Mouse (Mus musculus) CH12.LX (cell line): ENCODE results near the gene Msi2. TPM values are rescaled to one million over a fixed set of nuclear protein-coding genes. Genes with fewer than 3 reads are reported as not detected.
A peak's percentile ranks its signal among the peaks of the same experiment; 100 is the strongest.

ENCODE experiments used
- DNase-seq: peaks from one replicate; pipeline ENCODE4 v3.0.0-alpha.2; 2013; ENCODE audit errors: extremely low read depth
- H3K27ac ChIP-seq: 2 replicates; pipeline ENCODE4 v1.5.1; 2012; ENCODE audit warnings: low read depth, mild to moderate bottlenecking, control low read depth, moderate library complexity; ENCODE audit not compliant: insufficient read depth
- H3K27me3 ChIP-seq: replicated peaks from 2 replicates; pipeline ENCODE3; 2012; ENCODE audit warnings: inconsistent platforms
- H3K36me3 ChIP-seq, 2 experiments: replicated peaks in 1 of 2; 2 replicates each; pipeline versions ENCODE3 to v1.6.1; 2012; ENCODE audit warnings: inconsistent platforms in 1 of 2, low read length in 1 of 2, mild to moderate bottlenecking in 1 of 2, mixed read lengths in 1 of 2, moderate library complexity in 1 of 2; ENCODE audit not compliant: control insufficient read depth in 1 of 2, insufficient read depth in 1 of 2
- H3K4me1 ChIP-seq, 2 experiments: 2 replicates each; pipeline ENCODE4 v1.6.1; 2012; ENCODE audit warnings: inconsistent platforms in 1 of 2, moderate library complexity in 1 of 2; ENCODE audit not compliant: insufficient read depth in 2 of 2, control insufficient read depth in 1 of 2
- H3K4me2 ChIP-seq: 2 replicates; pipeline ENCODE4 v1.6.1; 2012; ENCODE audit warnings: low read depth, mild to moderate bottlenecking, control low read depth; ENCODE audit not compliant: poor library complexity, insufficient read depth, severe bottlenecking
- H3K4me3 ChIP-seq, 3 experiments: fragments of 150-350 bp in 1 of 3; sonication (generic) in 1 of 3; replicated peaks in 1 of 3; 2 replicates each; pipeline versions ENCODE3 to v1.5.1; 2011 to 2012; ENCODE audit warnings: low read depth in 2 of 3, low read length in 2 of 3, mild to moderate bottlenecking in 2 of 3, moderate library complexity in 2 of 3, control low read depth in 1 of 3, improper control_type of control experiment in 1 of 3, inconsistent platforms in 1 of 3, mixed read lengths in 1 of 3; ENCODE audit not compliant: poor library complexity in 1 of 3
- H3K79me2 ChIP-seq: replicated peaks from 2 replicates; pipeline ENCODE4 v1.6.1; 2012; ENCODE audit warnings: mild to moderate bottlenecking, moderate library complexity; ENCODE audit not compliant: control insufficient read depth, poor library complexity, insufficient read depth, severe bottlenecking; ENCODE audit errors: extremely low read depth
- H3K9ac ChIP-seq: 2 replicates; pipeline ENCODE4 v1.6.1; 2012; ENCODE audit warnings: low read depth, mild to moderate bottlenecking, control low read depth, moderate library complexity; ENCODE audit not compliant: insufficient read depth
- H3K9me3 ChIP-seq: replicated peaks from 2 replicates; pipeline ENCODE3; 2012; ENCODE audit warnings: low read length, inconsistent platforms, mixed read lengths
- BHLHE40 ChIP-seq: IDR thresholded peaks from 2 replicates; pipeline ENCODE4 v1.6.1; 2011; ENCODE audit warnings: mild to moderate bottlenecking, low read depth, low read length, improper control_type of control experiment
- CTCF ChIP-seq, 2 experiments: IDR thresholded peaks in 1 of 2; conservative IDR thresholded peaks in 1 of 2; 2 replicates each; pipeline ENCODE4 v1.5.1; 2011 to 2012; ENCODE audit warnings: low read depth in 2 of 2, low read length in 2 of 2, improper control_type of control experiment in 1 of 2, inconsistent platforms in 1 of 2, mild to moderate bottlenecking in 1 of 2, moderate library complexity in 1 of 2
- E2F4 ChIP-seq: IDR thresholded peaks from 2 replicates; pipeline ENCODE4 v1.6.1; 2011; ENCODE audit warnings: low read depth, low read length, improper control_type of control experiment; ENCODE audit not compliant: insufficient replicate concordance
- GABPA ChIP-seq: IDR thresholded peaks from 2 replicates; pipeline ENCODE4 v1.6.1; 2012; ENCODE audit warnings: low read depth, low read length, improper control_type of control experiment, inconsistent platforms; ENCODE audit not compliant: insufficient replicate concordance
- HCFC1 ChIP-seq: IDR thresholded peaks from 2 replicates; pipeline ENCODE4 v1.6.1; 2012; ENCODE audit warnings: low read depth, mild to moderate bottlenecking, inconsistent platforms, low read length, improper control_type of control experiment
- JUN ChIP-seq: IDR thresholded peaks from 2 replicates; pipeline ENCODE4 v1.6.1; 2011; ENCODE audit warnings: low read depth, mild to moderate bottlenecking, low read length, improper control_type of control experiment, moderate library complexity; ENCODE audit not compliant: insufficient read depth
- MAFK ChIP-seq: IDR thresholded peaks from 2 replicates; pipeline ENCODE4 v1.6.1; 2011; ENCODE audit warnings: low read length, improper control_type of control experiment; ENCODE audit not compliant: insufficient replicate concordance
- MAX ChIP-seq: IDR thresholded peaks from 2 replicates; pipeline ENCODE4 v1.6.1; 2011; ENCODE audit warnings: low read length, improper control_type of control experiment
- MEF2A ChIP-seq: IDR thresholded peaks from 2 replicates; pipeline ENCODE4 v1.6.1; 2014; ENCODE audit warnings: low read depth, mild to moderate bottlenecking, inconsistent platforms, low read length, improper control_type of control experiment, borderline replicate concordance
- MXI1 ChIP-seq: IDR thresholded peaks from 2 replicates; pipeline ENCODE4 v1.6.1; 2011; ENCODE audit warnings: mild to moderate bottlenecking, low read depth, low read length, improper control_type of control experiment
- MYC ChIP-seq: IDR thresholded peaks from 2 replicates; pipeline ENCODE4 v1.6.1; 2011; ENCODE audit warnings: low read depth, mild to moderate bottlenecking, improper control_type of control experiment, low read length
- NELFE ChIP-seq: IDR thresholded peaks from 2 replicates; pipeline ENCODE4 v1.6.1; 2011; ENCODE audit warnings: low read depth, low read length, improper control_type of control experiment
- NRF1 ChIP-seq: IDR thresholded peaks from 2 replicates; pipeline ENCODE4 v1.6.1; 2014; ENCODE audit warnings: low read depth, mild to moderate bottlenecking, inconsistent platforms, low read length, improper control_type of control experiment, moderate library complexity
- POLR2A ChIP-seq: IDR thresholded peaks from 2 replicates; pipeline ENCODE4 v1.6.1; 2011; ENCODE audit warnings: low read depth, mild to moderate bottlenecking, improper control_type of control experiment, low read length
- RAD21 ChIP-seq: IDR thresholded peaks from 2 replicates; pipeline ENCODE4 v1.6.1; 2011; ENCODE audit warnings: low read depth, mild to moderate bottlenecking, low read length, improper control_type of control experiment, moderate library complexity
- RCOR1 ChIP-seq: conservative IDR thresholded peaks from 2 replicates; pipeline ENCODE4 v1.6.1; 2012; ENCODE audit warnings: low read depth, mild to moderate bottlenecking, inconsistent platforms, low read length, improper control_type of control experiment
- SMC3 ChIP-seq: IDR thresholded peaks from 2 replicates; pipeline ENCODE4 v1.6.1; 2011; ENCODE audit warnings: low read depth, low read length, improper control_type of control experiment
- ZNF384 ChIP-seq: IDR thresholded peaks from 2 replicates; pipeline ENCODE4 v1.6.1; 2012; ENCODE audit warnings: low read depth, low read length, improper control_type of control experiment, inconsistent platforms
- dilution Hi-C: fragments of 300-500 bp; cut with MboI; formaldehyde crosslinking; loops from 2 replicates; pipeline ENCODE4 v1.14.3; 2020; ENCODE audit warnings: low sequenced_read_pairs; ENCODE audit not compliant: extremely low pct_unique_long_range_greater_than_20kb, extremely low pct_ligation_motif_present
- in situ Hi-C: fragments of 300-500 bp; cut with MboI; formaldehyde crosslinking; loops from 3 replicates; pipeline ENCODE4 v1.14.3; 2019; ENCODE audit warnings: low sequenced_read_pairs, low pct_ligation_motif_present, low pct_unique_long_range_greater_than_20kb, mixed read lengths
- polyA plus RNA-seq: library from polyadenylated mRNA; unstranded; fragments of >175 nt; gene quantifications from 2 replicates; pipeline ENCODE4 v1.2.1, GENCODE M21; 2012; ENCODE audit warnings: low read depth; ENCODE audit not compliant: insufficient read length
- total RNA-seq, 2 experiments: library from RNA; depleted of rRNA; stranded (reverse); fragments of 300-350 nt in 1 of 2; fragments of >200 nt in 1 of 2; gene quantifications; 2 replicates each; pipeline ENCODE4 v1.2.3; 2012 to 2014

The Msi2 gene
- total and polyA plus RNA-seq, 3 experiments: 40.3 to 73.1 (median 52.6) TPM

GRCm38 (mm10) chr11:88639862-88640261, 78.5 kb downstream of the Msi2 start:
- Histone ChIP-seq H3K36me3 (peaks cover 19 to 80% of the 10 kb centered on the region in 2 experiments), H3K4me2 (no peak overlapping the region)

GRCm38 (mm10) chr11:88638936-88639542, 79.3 kb downstream of the Msi2 start:
- Histone ChIP-seq H3K27me3 (no peaks in the 10 kb centered on the region), H3K9me3 (no peaks in the 10 kb centered on the region), H3K4me1 (peaks cover 14 to 67% of the 10 kb centered on the region in 2 experiments), H3K36me3 (peaks cover 19 to 80% of the 10 kb centered on the region in 2 experiments), H3K79me2 (peaks cover 3% of the 10 kb centered on the region), H3K4me3 (no peak overlapping the region), H3K4me2 (no peak overlapping the region), H3K27ac (no peak overlapping the region), H3K9ac (no peak overlapping the region)
- in situ Hi-C loops: no loop called here
- DNase-seq: no peak
- dilution Hi-C loops: no loop called here
- TF ChIP-seq HCFC1 (no peak), NRF1 (no peak), POLR2A (no peak), ZNF384 (no peak), MAFK (no peak), NELFE (no peak), MXI1 (no peak), MYC (no peak), JUN (no peak), E2F4 (no peak), BHLHE40 (no peak), SMC3 (no peak), MAX (no peak)

More at GRCm38 (mm10) chr11:88639862-88640261, 78.5 kb downstream of the Msi2 start:
- no peak overlapping the region for H3K4me3 ChIP-seq
- H3K9me3 ChIP-seq: no peaks in the 10 kb centered on the region
- H3K9ac ChIP-seq: no peak overlapping the region
- H3K27ac ChIP-seq: no peak overlapping the region
- H3K27me3 ChIP-seq: no peaks in the 10 kb centered on the region
- H3K79me2 ChIP-seq: peaks cover 3% of the 10 kb centered on the region
- no peak for TF ChIP-seq RCOR1
- TF ChIP-seq BHLHE40: no peak
- TF ChIP-seq CTCF (conservative IDR thresholded peaks at IDR 0.05 in 1 of 2, IDR thresholded peaks at IDR 0.05 in 1 of 2; ENCODE audit: low read depth in 2 of 2, low read length in 2 of 2): peak in 1 of 2 experiments; percentile 49; a peak in 2 of 4 replicates
- TF ChIP-seq MEF2A: no peak
- no peak for TF ChIP-seq MYC
- peak; percentile 24 for TF ChIP-seq RAD21
- TF ChIP-seq GABPA: no peak
- TF ChIP-seq SMC3: peak; percentile 48
- in situ Hi-C loops (no loop called here), dilution Hi-C loops (no loop called here)
- no peak for DNase-seq
- H3K4me1 ChIP-seq: peaks cover 11 to 65% of the 10 kb centered on the region in 2 experiments
